Mouse (Mus musculus) C2C12 (cell line): Measurements from ENCODE around the gene Eml2.

ENCODE experiments used
- CTCF ChIP-seq: IDR thresholded peaks from one replicate; pipeline ENCODE4 v1.5.1; 2011; ENCODE audit not compliant: control insufficient read depth, insufficient read depth, insufficient read length
- MAX ChIP-seq: IDR thresholded peaks from one replicate; pipeline ENCODE4 v1.6.1; 2011; ENCODE audit warnings: mild to moderate bottlenecking, control low read depth
- USF1 ChIP-seq: IDR thresholded peaks from one replicate; pipeline ENCODE4 v1.6.1; 2011; ENCODE audit warnings: low read depth, mild to moderate bottlenecking, control low read depth, moderate library complexity

GRCm38 (mm10) chr7:19148180-19148874, 27.9 kb upstream of the Eml2 start:
- no peak for TF ChIP-seq CTCF
- TF ChIP-seq USF1, result no peak
- TF ChIP-seq MAX, result no peak
